Mouse (Mus musculus) kidney, postnatal 0 days (tissue): ENCODE data around the gene Dmc1. TPM values are rescaled to one million over a fixed set of nuclear protein-coding genes. Genes with fewer than 3 reads are reported as not detected.

ENCODE experiments used
- ATAC-seq: fragments of 200-750 bp; cut with Nextera tagmentation; replicated peaks from 2 replicates; pipeline ENCODE4 v1.8.0; 2017; ENCODE audit warnings: low read depth, moderate number of reproducible peaks, moderate TSS enrichment, moderate library complexity; ENCODE audit not compliant: low FRiP score
- DNase-seq: peaks from one replicate; pipeline ENCODE4 v3.0.0-alpha.2; 2016; ENCODE audit warnings: low spot score
- H3K27ac ChIP-seq: fragments of 300-500 bp; sonication (generic); 2 replicates; pipeline ENCODE4 v1.5.1; 2014; ENCODE audit warnings: mild to moderate bottlenecking
- H3K27me3 ChIP-seq: fragments of 300-500 bp; sonication (generic); 2 replicates; pipeline ENCODE4 v1.6.1; 2014; ENCODE audit warnings: low read length, mixed read lengths; ENCODE audit not compliant: insufficient read depth
- H3K36me3 ChIP-seq: fragments of 300-500 bp; sonication (generic); 2 replicates; pipeline ENCODE4 v1.6.1; 2014; ENCODE audit warnings: low read length, mixed read lengths; ENCODE audit not compliant: insufficient read depth
- H3K4me1 ChIP-seq: fragments of 300-500 bp; sonication (generic); replicated peaks from 2 replicates; pipeline ENCODE4 v1.6.1; 2014; ENCODE audit warnings: antibody characterized with exemption, low read length, mixed read lengths; ENCODE audit not compliant: insufficient read depth
- H3K4me2 ChIP-seq: fragments of 300-500 bp; sonication (generic); 2 replicates; pipeline ENCODE4 v1.6.1; 2014; ENCODE audit warnings: mild to moderate bottlenecking, low read length, moderate library complexity, mixed read lengths
- H3K4me3 ChIP-seq: fragments of 300-500 bp; sonication (generic); replicated peaks from 2 replicates; pipeline ENCODE4 v1.5.1; 2014; ENCODE audit warnings: low read depth, low read length
- H3K9ac ChIP-seq: fragments of 300-500 bp; sonication (generic); 2 replicates; pipeline ENCODE4 v1.6.1; 2014; ENCODE audit warnings: low read depth, low read length
- H3K9me3 ChIP-seq: fragments of 300-500 bp; sonication (generic); replicated peaks from 2 replicates; pipeline ENCODE4 v1.6.1; 2016; ENCODE audit warnings: low read length, inconsistent platforms, mixed read lengths
- CTCF ChIP-seq: IDR thresholded peaks from 2 replicates; pipeline ENCODE4 v1.5.1; 2016; ENCODE audit warnings: antibody characterized with exemption, low read depth, mild to moderate bottlenecking, moderate library complexity
- WGBS: fragments of 180-500 bp; shearing (Covaris S2); extraction: QIAGEN DNeasy Blood & Tissue Kit; methylation state at CpG from one replicate; pipeline ENCODE4 v1.1.7; 2014; 5-methylcytosine and 5-hydroxymethylcytosine counted together
- polyA plus RNA-seq: library from polyadenylated mRNA; unstranded; fragments of >200 nt; fragmentation: Nextera tagmentation; extraction: Ambion mirVana; gene quantifications from 2 replicates; pipeline ENCODE4 v1.2.1, GENCODE M21; 2015

Dmc1 gene
- polyA plus RNA-seq, 1 experiment from 2014 or later, result 1.7 TPM

DNA sequence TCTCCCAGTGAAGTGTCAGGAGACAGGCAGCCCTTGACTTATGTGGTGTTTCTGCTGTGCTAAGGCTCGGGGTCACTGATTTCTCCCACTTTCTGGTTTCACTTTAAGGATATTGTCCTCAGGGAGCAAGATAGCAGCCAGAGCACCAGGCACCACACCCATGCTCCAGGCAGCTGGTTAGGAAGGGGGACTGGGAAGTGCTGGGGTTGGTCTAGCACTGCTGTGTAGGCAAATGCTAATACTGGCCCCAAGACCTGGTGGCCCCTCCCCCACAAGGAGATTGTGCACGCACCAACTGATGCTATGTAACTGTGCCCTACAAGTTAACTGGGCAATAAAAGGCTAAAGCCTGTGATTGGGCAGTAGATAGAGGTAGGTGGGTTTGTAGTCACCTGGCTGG lies 25.6 kb upstream of the Dmc1 start:
- Histone ChIP-seq H3K27me3 (no peaks in the 10 kb centered on the region), H3K9ac (no peak overlapping the region), H3K4me1 (no peaks in the 10 kb centered on the region), H3K27ac (no peak overlapping the region), H3K36me3 (peaks cover 11% of the 10 kb centered on the region; the same call in 1 of the 2 replicates), H3K9me3 (no peaks in the 10 kb centered on the region), H3K4me3 (no peak overlapping the region), H3K4me2 (no peak overlapping the region)
- no peak for ATAC-seq
- 33% methylated on average over 2 of the region's 2 CpGs for WGBS
- no peak for TF ChIP-seq CTCF
- DNase-seq, result no peak

- H3K4me3 ChIP-seq, result no peak overlapping the region
- no peaks in the 10 kb centered on the region for H3K27me3 ChIP-seq
- no peak overlapping the region for H3K9ac ChIP-seq
- ATAC-seq (no peak; the same call in 1 of the 2 replicates), DNase-seq (no peak)
- H3K4me2 ChIP-seq, result no peak overlapping the region
- no peaks in the 10 kb centered on the region for H3K9me3 ChIP-seq
- no peaks in the 10 kb centered on the region for H3K4me1 ChIP-seq
- 74% methylated on average over 11 of the region's 11 CpGs for WGBS
- no peak overlapping the region for H3K27ac ChIP-seq
- no peaks in the 10 kb centered on the region for H3K36me3 ChIP-seq
- TF ChIP-seq CTCF, result no peak
Measured at GRCm38 (mm10) chr15:79619770-79620414, 15.0 kb upstream of the Dmc1 start.

- Histone ChIP-seq H3K9me3 (no peaks in the 10 kb centered on the region), H3K27me3 (no peaks in the 10 kb centered on the region), H3K4me3 (no peak overlapping the region), H3K4me2 (no peak overlapping the region), H3K36me3 (no peaks in the 10 kb centered on the region), H3K27ac (no peak overlapping the region), H3K9ac (no peak overlapping the region), H3K4me1 (no peaks in the 10 kb centered on the region)
- DNase-seq (no peak), ATAC-seq (no peak)
- 66% methylated on average over 7 of the region's 7 CpGs for WGBS
- TF ChIP-seq CTCF, result no peak
Measured at GRCm38 (mm10) chr15:79618456-79618855, 13.5 kb upstream of the Dmc1 start.

GRCm38 (mm10) chr15:79617135-79617534 lies 12.2 kb upstream of the Dmc1 start:
- Histone ChIP-seq H3K9me3 (no peaks in the 10 kb centered on the region), H3K4me1 (no peaks in the 10 kb centered on the region), H3K4me2 (no peak overlapping the region), H3K9ac (no peak overlapping the region), H3K36me3 (no peaks in the 10 kb centered on the region), H3K27me3 (no peaks in the 10 kb centered on the region), H3K4me3 (no peak overlapping the region), H3K27ac (no peak overlapping the region)
- DNase-seq, result no peak
- WGBS, result 83% methylated on average over 11 of the region's 11 CpGs
- no peak for TF ChIP-seq CTCF
- ATAC-seq, result no peak

- Histone ChIP-seq H3K4me3 (no peak overlapping the region), H3K4me1 (no peaks in the 10 kb centered on the region), H3K27ac (no peak overlapping the region), H3K9me3 (no peaks in the 10 kb centered on the region), H3K36me3 (no peaks in the 10 kb centered on the region), H3K4me2 (no peak overlapping the region), H3K27me3 (no peaks in the 10 kb centered on the region), H3K9ac (no peak overlapping the region)
- 86% methylated on average over 5 of the region's 5 CpGs for WGBS
- DNase-seq (no peak), ATAC-seq (no peak)
- no peak for TF ChIP-seq CTCF
Measured at GRCm38 (mm10) chr15:79616729-79617128, 11.8 kb upstream of the Dmc1 start.

DNA sequence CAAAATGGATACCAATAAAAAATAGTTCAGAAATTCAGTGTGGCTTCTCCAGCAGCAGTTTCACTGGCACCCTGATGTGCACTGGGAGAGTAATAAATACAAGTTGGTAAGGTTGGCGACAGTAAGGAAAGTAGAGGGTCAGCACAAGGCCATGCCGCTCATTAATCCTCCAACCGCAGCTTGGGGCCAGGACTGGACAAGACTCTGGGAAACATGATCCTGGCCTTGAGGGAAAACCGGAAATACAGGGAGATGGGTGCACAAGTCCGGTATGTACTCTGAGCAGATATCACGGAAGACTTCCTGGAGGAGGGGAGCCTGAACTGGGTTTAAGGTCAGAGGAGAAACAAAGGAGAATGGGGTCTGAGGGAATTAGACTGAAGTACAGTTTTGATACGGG lies 10.6 kb upstream of the Dmc1 start:
- Histone ChIP-seq H3K36me3 (no peaks in the 10 kb centered on the region), H3K4me1 (no peaks in the 10 kb centered on the region), H3K4me2 (no peak overlapping the region), H3K9ac (no peak overlapping the region), H3K9me3 (no peaks in the 10 kb centered on the region), H3K27me3 (no peaks in the 10 kb centered on the region), H3K27ac (no peak overlapping the region), H3K4me3 (no peak overlapping the region)
- ATAC-seq (no peak), DNase-seq (no peak)
- 37% methylated on average over 7 of the region's 7 CpGs for WGBS
- TF ChIP-seq CTCF, result no peak

- Histone ChIP-seq H3K27ac (no peak overlapping the region), H3K4me3 (no peak overlapping the region), H3K4me1 (peaks cover 4% of the 10 kb centered on the region; the same call in 1 of the 2 replicates), H3K4me2 (no peak overlapping the region), H3K36me3 (no peaks in the 10 kb centered on the region), H3K27me3 (no peaks in the 10 kb centered on the region), H3K9ac (no peak overlapping the region), H3K9me3 (no peaks in the 10 kb centered on the region)
- DNase-seq (no peak), ATAC-seq (no peak)
- TF ChIP-seq CTCF, result no peak
- 93% methylated on average over 2 of the region's 2 CpGs for WGBS
Measured at GRCm38 (mm10) chr15:79609226-79609625, 4.3 kb upstream of the Dmc1 start.
